Mouse (Mus musculus): ENCODE data around the gene Mrps26. TPM values are rescaled to one million over a fixed set of nuclear protein-coding genes. Genes with fewer than 3 reads are reported as not detected.

The Mrps26 gene
- total and polyA plus RNA-seq, 2 experiments from 2014 or later: 67.7 to 120 TPM

GRCm38 (mm10) chr2:130554841-130555240 is 8.7 kb upstream of the Mrps26 start:
- DNase-seq (ENCODE audit: low spot score) (no peak), ATAC-seq (no peak)
- TF ChIP-seq CTCF (IDR thresholded peaks at IDR 0.05; ENCODE audit: low read depth): no peak
- Histone ChIP-seq H3K9ac (replicated peaks; ENCODE audit: low read length) (no peak overlapping the region), H3K36me3 (ENCODE audit: insufficient read depth, low read length) (peaks cover 49% of the 10 kb centered on the region), H3K27ac (no peak overlapping the region), H3K4me1 (ENCODE audit: insufficient read depth, low read length) (no peaks in the 10 kb centered on the region), H3K4me2 (ENCODE audit: low read depth, low read length) (no peak overlapping the region), H3K4me3 (ENCODE audit: low read length) (no peak overlapping the region), H3K27me3 (ENCODE audit: insufficient read depth, low read length) (no peaks in the 10 kb centered on the region), H3K9me3 (ENCODE audit: low read length) (no peaks in the 10 kb centered on the region)
- 94% methylated on average over 7 of the region's 7 CpGs for WGBS

DNA sequence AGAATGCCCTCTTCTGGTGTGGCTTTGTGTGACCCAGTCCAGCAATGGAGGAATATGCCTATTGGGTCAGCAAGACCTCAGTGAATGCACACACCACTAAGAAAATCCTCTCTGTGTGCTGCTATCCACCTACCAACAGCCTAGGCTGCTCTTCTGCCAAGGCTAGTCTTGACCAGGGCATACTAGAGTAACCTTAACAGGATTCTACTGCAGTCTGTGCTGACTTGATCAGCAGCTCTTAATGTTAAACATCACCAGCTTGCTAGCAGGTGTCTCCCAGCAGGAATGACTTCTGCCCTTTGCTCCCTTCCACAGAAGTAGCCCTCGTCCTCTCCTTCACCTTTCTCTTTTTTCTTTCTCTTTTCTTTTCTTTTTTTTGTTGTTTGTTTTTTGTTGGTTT is 7.2 kb upstream of the Mrps26 start:
- Histone ChIP-seq H3K9ac (replicated peaks; ENCODE audit: low read length) (no peak overlapping the region), H3K9me3 (ENCODE audit: low read length) (no peaks in the 10 kb centered on the region), H3K27me3 (ENCODE audit: insufficient read depth, low read length) (no peaks in the 10 kb centered on the region), H3K4me3 (ENCODE audit: low read length) (no peak overlapping the region), H3K27ac (no peak overlapping the region), H3K4me2 (ENCODE audit: low read depth, low read length) (no peak overlapping the region), H3K4me1 (ENCODE audit: insufficient read depth, low read length) (no peaks in the 10 kb centered on the region), H3K36me3 (ENCODE audit: insufficient read depth, low read length) (peaks cover 44% of the 10 kb centered on the region)
- TF ChIP-seq CTCF (IDR thresholded peaks at IDR 0.05; ENCODE audit: low read depth): no peak
- DNase-seq (ENCODE audit: low spot score) (no peak), ATAC-seq (no peak)
- 83% methylated on average over 1 of the region's 1 CpGs for WGBS

DNA sequence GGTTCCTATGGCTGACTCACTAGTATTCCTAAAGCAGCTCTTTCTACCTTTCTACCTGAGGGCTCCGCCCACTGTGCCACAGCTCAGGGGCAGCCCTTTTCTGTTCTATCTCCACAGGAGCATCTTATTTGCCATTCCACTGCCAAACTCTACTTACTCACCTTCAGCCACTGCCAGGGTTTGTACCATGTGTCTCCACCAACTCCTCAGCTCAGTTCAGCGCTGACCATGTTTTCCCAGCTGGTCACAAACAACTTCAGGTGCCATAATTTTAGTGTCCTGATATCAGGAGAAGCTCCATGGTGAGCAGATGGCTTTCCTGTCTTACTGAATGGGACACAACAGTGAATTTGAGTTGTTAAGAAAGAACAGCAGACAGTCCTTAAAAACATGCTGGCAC is 6.1 kb upstream of the Mrps26 start:
- H3K36me3 ChIP-seq (ENCODE audit: insufficient read depth, low read length): peaks cover 32% of the 10 kb centered on the region

DNA sequence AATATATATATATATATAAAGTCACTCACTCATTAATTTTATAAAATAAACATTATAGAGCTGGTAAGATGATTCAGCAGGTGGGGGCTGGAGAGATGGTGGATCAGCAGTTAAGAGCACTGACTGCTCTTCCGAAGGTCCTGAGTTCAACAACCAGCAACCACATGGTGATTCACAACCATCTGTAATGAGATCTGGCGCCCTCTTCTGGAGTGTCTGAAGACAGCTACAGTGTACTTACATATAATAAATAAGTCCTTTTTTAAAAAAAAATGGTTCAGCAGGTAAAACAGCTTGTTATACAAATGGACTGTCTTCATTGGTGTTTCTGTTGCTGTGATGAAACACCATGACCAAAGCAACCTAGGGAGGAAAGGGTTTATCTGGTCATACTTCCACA is 5.5 kb upstream of the Mrps26 start:
- ATAC-seq (no peak), DNase-seq (ENCODE audit: low spot score) (no peak)
- Histone ChIP-seq H3K4me2 (ENCODE audit: low read depth, low read length) (no peak overlapping the region), H3K36me3 (ENCODE audit: insufficient read depth, low read length) (peaks cover 28% of the 10 kb centered on the region), H3K27ac (no peak overlapping the region), H3K4me1 (ENCODE audit: insufficient read depth, low read length) (no peaks in the 10 kb centered on the region), H3K9me3 (ENCODE audit: low read length) (no peaks in the 10 kb centered on the region), H3K27me3 (ENCODE audit: insufficient read depth, low read length) (no peaks in the 10 kb centered on the region), H3K4me3 (ENCODE audit: low read length) (no peak overlapping the region), H3K9ac (replicated peaks; ENCODE audit: low read length) (no peak overlapping the region)
- peak; percentile 35; the same call in 1 of the 2 replicates for TF ChIP-seq CTCF (IDR thresholded peaks at IDR 0.05; ENCODE audit: low read depth)
- WGBS: 63% methylated on average over 2 of the region's 2 CpGs

More for the DNA sequence above, 6.1 kb upstream of the Mrps26 start:
- H3K4me3 ChIP-seq (ENCODE audit: low read length): no peak overlapping the region
- H3K4me1 ChIP-seq (ENCODE audit: insufficient read depth, low read length): no peaks in the 10 kb centered on the region
- H3K27ac ChIP-seq: no peak overlapping the region
- DNase-seq (ENCODE audit: low spot score): no peak
- H3K9me3 ChIP-seq (ENCODE audit: low read length): no peaks in the 10 kb centered on the region
- no peak overlapping the region for H3K9ac ChIP-seq (replicated peaks; ENCODE audit: low read length)
- no peak for ATAC-seq
- 95% methylated on average over 2 of the region's 2 CpGs for WGBS
- H3K4me2 ChIP-seq (ENCODE audit: low read depth, low read length): no peak overlapping the region
- no peaks in the 10 kb centered on the region for H3K27me3 ChIP-seq (ENCODE audit: insufficient read depth, low read length)
- TF ChIP-seq CTCF (IDR thresholded peaks at IDR 0.05; ENCODE audit: low read depth): no peak

DNA sequence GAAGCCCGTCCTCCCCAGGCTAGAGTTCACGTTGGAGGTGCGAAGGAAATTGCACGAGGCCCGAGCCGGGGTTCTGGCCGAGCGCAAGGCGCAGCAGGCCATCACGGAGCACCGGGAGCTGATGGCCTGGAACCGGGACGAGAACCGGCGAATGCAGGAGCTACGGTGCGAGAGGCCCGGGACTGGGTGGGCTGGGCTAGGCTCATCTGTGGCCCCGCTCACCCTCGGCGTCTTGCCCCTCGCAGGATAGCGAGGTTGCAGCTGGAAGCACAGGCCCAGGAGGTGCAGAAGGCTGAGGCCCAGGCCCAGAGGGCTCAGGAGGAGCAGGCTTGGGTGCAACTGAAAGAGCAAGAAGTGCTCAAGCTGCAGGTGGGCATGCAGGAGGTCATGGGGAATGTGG is 521 bp downstream of the Mrps26 start:
- Histone ChIP-seq H3K27me3 (ENCODE audit: insufficient read depth, low read length) (no peaks in the 10 kb centered on the region), H3K4me3 (ENCODE audit: low read length) (peak overlapping the region; percentile 86), H3K27ac (peak overlapping the region; percentile 73), H3K9ac (replicated peaks; ENCODE audit: low read length) (peak overlapping the region; percentile 82), H3K9me3 (ENCODE audit: low read length) (no peaks in the 10 kb centered on the region), H3K4me2 (ENCODE audit: low read depth, low read length) (peak overlapping the region; percentile 78), H3K4me1 (ENCODE audit: insufficient read depth, low read length) (peaks cover 5% of the 10 kb centered on the region), H3K36me3 (ENCODE audit: insufficient read depth, low read length) (peaks cover 17% of the 10 kb centered on the region; the same call in 1 of the 2 replicates)
- DNase-seq (ENCODE audit: low spot score) (no peak), ATAC-seq (no peak)
- no peak for TF ChIP-seq CTCF (IDR thresholded peaks at IDR 0.05; ENCODE audit: low read depth)
- 0% methylated on average over 23 of the region's 23 CpGs for WGBS

GRCm38 (mm10) chr2:130564983-130565382 is 1.4 kb downstream of the Mrps26 start:
- H3K4me2 ChIP-seq (ENCODE audit: low read depth, low read length): peak overlapping the region; percentile 78
- ATAC-seq: no peak
- H3K9ac ChIP-seq (replicated peaks; ENCODE audit: low read length): peak overlapping the region; percentile 82; the same call in 1 of the 2 replicates
- WGBS: 78% methylated on average over 8 of the region's 8 CpGs
- H3K27me3 ChIP-seq (ENCODE audit: insufficient read depth, low read length): no peaks in the 10 kb centered on the region
- DNase-seq (ENCODE audit: low spot score): no peak
- peaks cover 5% of the 10 kb centered on the region for H3K4me1 ChIP-seq (ENCODE audit: insufficient read depth, low read length)
- no peaks in the 10 kb centered on the region for H3K9me3 ChIP-seq (ENCODE audit: low read length)
- H3K4me3 ChIP-seq (ENCODE audit: low read length): peak overlapping the region; percentile 86; the same call in 1 of the 2 replicates
- H3K27ac ChIP-seq: no peak overlapping the region
- H3K36me3 ChIP-seq (ENCODE audit: insufficient read depth, low read length): peaks cover 17% of the 10 kb centered on the region; the same call in 1 of the 2 replicates
- no peak for TF ChIP-seq CTCF (IDR thresholded peaks at IDR 0.05; ENCODE audit: low read depth)

DNA sequence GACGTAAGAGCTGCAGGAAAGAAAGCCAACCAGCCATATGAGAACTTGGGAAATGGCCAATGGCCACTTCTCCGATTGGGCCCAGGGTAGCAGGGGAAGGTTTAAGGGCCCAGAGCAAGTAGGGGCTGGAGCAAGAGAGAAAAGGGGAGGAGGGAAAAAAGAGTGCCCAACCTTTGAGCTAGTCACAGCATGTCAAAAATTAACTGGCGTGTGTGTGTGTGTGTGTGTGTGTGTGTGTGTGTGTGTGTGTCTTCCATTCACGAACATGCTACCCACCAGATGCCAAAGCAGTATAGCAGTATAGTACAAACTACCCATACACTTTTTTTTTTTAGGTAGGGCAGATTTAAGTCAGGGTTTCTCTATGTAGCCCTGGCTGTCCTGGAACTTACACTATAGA is 5.4 kb downstream of the Mrps26 start:
- 49% methylated on average over 4 of the region's 4 CpGs for WGBS
- H3K27me3 ChIP-seq (ENCODE audit: insufficient read depth, low read length): no peaks in the 10 kb centered on the region
- ATAC-seq: no peak
- H3K9me3 ChIP-seq (ENCODE audit: low read length): no peaks in the 10 kb centered on the region
- no peak overlapping the region for H3K27ac ChIP-seq
- H3K36me3 ChIP-seq (ENCODE audit: insufficient read depth, low read length): peaks cover 17% of the 10 kb centered on the region; the same call in 1 of the 2 replicates
- no peak overlapping the region for H3K4me2 ChIP-seq (ENCODE audit: low read depth, low read length)
- TF ChIP-seq CTCF (IDR thresholded peaks at IDR 0.05; ENCODE audit: low read depth): no peak
- no peak for DNase-seq (ENCODE audit: low spot score)
- H3K9ac ChIP-seq (replicated peaks; ENCODE audit: low read length): no peak overlapping the region
- peaks cover 5% of the 10 kb centered on the region for H3K4me1 ChIP-seq (ENCODE audit: insufficient read depth, low read length)
- H3K4me3 ChIP-seq (ENCODE audit: low read length): no peak overlapping the region
